Mouse (Mus musculus): ENCODE measurements at regions not wholly inside any gene's neighbourhood (a gene's known extent, or its start where the extent isn't known, plus 50 kb on each side); places are given as distances from the start of the nearest gene placed in this dataset.

DNA sequence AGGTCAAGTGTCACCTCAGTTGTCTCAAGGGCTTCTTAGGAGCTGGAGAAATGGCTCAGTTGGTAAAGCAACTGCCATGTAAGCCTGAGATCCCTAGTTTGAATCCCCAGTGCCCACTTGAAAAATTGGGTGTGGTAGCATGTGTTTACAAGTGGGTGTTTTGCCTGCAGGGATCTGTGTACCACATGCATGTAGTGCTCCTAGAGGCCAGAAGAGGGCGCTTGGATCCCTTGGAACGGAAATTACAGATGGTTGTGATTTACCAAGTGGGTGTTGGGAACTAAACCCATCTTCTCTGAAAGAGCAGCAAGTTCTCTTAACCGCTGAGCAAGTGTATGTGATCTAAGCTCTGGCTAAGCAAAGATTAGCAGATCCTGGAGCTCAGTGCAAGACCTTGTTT lies 63.6 kb upstream of the Tut7 start:
- Histone ChIP-seq H3K27ac (ENCODE audit: insufficient read depth, low read length) (no peak overlapping the region), H3K4me3 (replicated peaks; ENCODE audit: insufficient read depth, low read depth, low read length) (no peak overlapping the region), H3K4me1 (ENCODE audit: control insufficient read depth, insufficient read depth, low read length) (no peaks in the 10 kb centered on the region), H3K27me3 (ENCODE audit: control insufficient read depth, insufficient read depth, low read length) (no peaks in the 10 kb centered on the region; the same call in 1 of the 2 replicates)
- no peak for DNase-seq
- WGBS = 57% methylated on average over 3 of the region's 3 CpGs
- TF ChIP-seq CTCF (IDR thresholded peaks at IDR 0.05; ENCODE audit: borderline replicate concordance, insufficient read depth, low read depth, low read length) (no peak), POLR2A (IDR thresholded peaks at IDR 0.05; ENCODE audit: borderline replicate concordance, insufficient read depth, low read length) (no peak)

GRCm38 (mm10) chr13:59881989-59882784 lies 59.2 kb upstream of the Tut7 start:
- Histone ChIP-seq H3K4me3 (replicated peaks; ENCODE audit: insufficient read depth, low read depth, low read length) (peak overlapping the region; percentile 7), H3K27ac (ENCODE audit: insufficient read depth, low read length) (no peak overlapping the region), H3K4me1 (ENCODE audit: control insufficient read depth, insufficient read depth, low read length) (no peaks in the 10 kb centered on the region), H3K27me3 (ENCODE audit: control insufficient read depth, insufficient read depth, low read length) (no peaks in the 10 kb centered on the region; the same call in 1 of the 2 replicates)
- TF ChIP-seq CTCF (IDR thresholded peaks at IDR 0.05; ENCODE audit: borderline replicate concordance, insufficient read depth, low read depth, low read length) = no peak
- no peak for TF ChIP-seq POLR2A (IDR thresholded peaks at IDR 0.05; ENCODE audit: borderline replicate concordance, insufficient read depth, low read length)
- 7% methylated on average over 17 of the region's 19 CpGs for WGBS
- DNase-seq = no peak

DNA sequence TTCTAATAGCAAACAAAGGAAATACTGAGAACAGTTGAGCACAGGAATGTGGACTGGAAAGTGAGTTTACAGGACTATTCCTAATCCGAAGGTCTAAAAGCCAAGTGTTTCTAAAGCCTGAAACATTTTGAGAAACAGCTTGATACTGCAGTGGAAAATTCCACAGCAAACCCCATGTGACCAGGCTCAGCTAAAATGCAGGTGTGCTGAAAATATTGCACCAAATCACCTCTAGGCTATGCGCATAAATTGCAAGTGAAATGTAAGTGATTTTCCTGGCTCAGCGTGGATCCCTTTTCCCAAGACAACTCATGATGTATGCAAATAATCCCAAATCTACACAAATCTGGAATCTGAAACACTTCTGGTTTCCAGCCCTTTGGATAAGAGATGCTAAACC lies 57.1 kb upstream of the Tut7 start:
- TF ChIP-seq POLR2A (IDR thresholded peaks at IDR 0.05; ENCODE audit: borderline replicate concordance, insufficient read depth, low read length) (no peak), CTCF (IDR thresholded peaks at IDR 0.05; ENCODE audit: borderline replicate concordance, insufficient read depth, low read depth, low read length) (no peak)
- Histone ChIP-seq H3K27ac (ENCODE audit: insufficient read depth, low read length) (no peak overlapping the region), H3K27me3 (ENCODE audit: control insufficient read depth, insufficient read depth, low read length) (no peaks in the 10 kb centered on the region), H3K4me3 (replicated peaks; ENCODE audit: insufficient read depth, low read depth, low read length) (no peak overlapping the region), H3K4me1 (ENCODE audit: control insufficient read depth, insufficient read depth, low read length) (no peaks in the 10 kb centered on the region)
- WGBS = 81% methylated on average over 3 of the region's 3 CpGs
- DNase-seq = no peak

- WGBS = 36% methylated on average over 2 of the region's 2 CpGs
- TF ChIP-seq CTCF (IDR thresholded peaks at IDR 0.05; ENCODE audit: borderline replicate concordance, insufficient read depth, low read depth, low read length) (no peak), POLR2A (IDR thresholded peaks at IDR 0.05; ENCODE audit: borderline replicate concordance, insufficient read depth, low read length) (no peak)
- DNase-seq = no peak
- Histone ChIP-seq H3K4me1 (ENCODE audit: control insufficient read depth, insufficient read depth, low read length) (no peaks in the 10 kb centered on the region), H3K27ac (ENCODE audit: insufficient read depth, low read length) (no peak overlapping the region), H3K27me3 (ENCODE audit: control insufficient read depth, insufficient read depth, low read length) (no peaks in the 10 kb centered on the region), H3K4me3 (replicated peaks; ENCODE audit: insufficient read depth, low read depth, low read length) (no peak overlapping the region)
Measured at GRCm38 (mm10) chr13:59875637-59876036, 52.7 kb upstream of the Tut7 start.

GRCm38 (mm10) chr13:59874137-59874931 lies 51.4 kb upstream of the Tut7 start:
- H3K27me3 ChIP-seq (ENCODE audit: control insufficient read depth, insufficient read depth, low read length) = no peaks in the 10 kb centered on the region
- DNase-seq = no peak
- H3K4me3 ChIP-seq (replicated peaks; ENCODE audit: insufficient read depth, low read depth, low read length) = no peak overlapping the region
- TF ChIP-seq POLR2A (IDR thresholded peaks at IDR 0.05; ENCODE audit: borderline replicate concordance, insufficient read depth, low read length) = no peak
- TF ChIP-seq CTCF (IDR thresholded peaks at IDR 0.05; ENCODE audit: borderline replicate concordance, insufficient read depth, low read depth, low read length) = no peak
- no peaks in the 10 kb centered on the region for H3K4me1 ChIP-seq (ENCODE audit: control insufficient read depth, insufficient read depth, low read length)
- WGBS = 70% methylated on average over 7 of the region's 7 CpGs
- no peak overlapping the region for H3K27ac ChIP-seq (ENCODE audit: insufficient read depth, low read length)
